Mouse (Mus musculus): ENCODE results near the gene Tshz2.
A peak's percentile ranks its signal among the peaks of the same experiment; 100 is the strongest.

Tshz2 gene

GRCm38 (mm10) chr2:169699862-169700511 is 67.2 kb downstream of the Tshz2 start:
- peak; percentile 48 for DNase-seq (ENCODE audit: low spot score)

- DNase-seq (ENCODE audit: low spot score) = peak; percentile 56
Measured at GRCm38 (mm10) chr2:169702725-169703486, 70.1 kb downstream of the Tshz2 start.

GRCm38 (mm10) chr2:169721793-169722326 is 89.0 kb downstream of the Tshz2 start:
- no peak for DNase-seq (ENCODE audit: low spot score)

- DNase-seq (ENCODE audit: low spot score) = no peak
Measured at GRCm38 (mm10) chr2:169722341-169722740, 89.5 kb downstream of the Tshz2 start.

- no peak for DNase-seq (ENCODE audit: low spot score)
Measured at GRCm38 (mm10) chr2:169723645-169724462, 91.0 kb downstream of the Tshz2 start.

GRCm38 (mm10) chr2:169728651-169729280 is 96.0 kb downstream of the Tshz2 start:
- peak; percentile 60 for DNase-seq (ENCODE audit: low spot score)

- DNase-seq (ENCODE audit: low spot score) = no peak
Measured at GRCm38 (mm10) chr2:169730551-169730996, 97.8 kb downstream of the Tshz2 start.

- DNase-seq (ENCODE audit: low spot score) = no peak
Measured at GRCm38 (mm10) chr2:169734053-169734452, 101.2 kb downstream of the Tshz2 start.

- DNase-seq (ENCODE audit: low spot score) = no peak
Measured at GRCm38 (mm10) chr2:169735475-169736406, 102.9 kb downstream of the Tshz2 start.

- no peak for DNase-seq (ENCODE audit: low spot score)
Measured at GRCm38 (mm10) chr2:169740996-169741395, 108.2 kb downstream of the Tshz2 start.

- no peak for DNase-seq (ENCODE audit: low spot score)
Measured at GRCm38 (mm10) chr2:169742791-169743190, 110.0 kb downstream of the Tshz2 start.

GRCm38 (mm10) chr2:169743294-169743693 is 110.5 kb downstream of the Tshz2 start:
- DNase-seq (ENCODE audit: low spot score) = no peak

- DNase-seq (ENCODE audit: low spot score) = no peak
Measured at GRCm38 (mm10) chr2:169743910-169744309, 111.1 kb downstream of the Tshz2 start.

GRCm38 (mm10) chr2:169747114-169747642 is 114.4 kb downstream of the Tshz2 start:
- DNase-seq (ENCODE audit: low spot score) = no peak

- no peak for DNase-seq (ENCODE audit: low spot score)
Measured at GRCm38 (mm10) chr2:169749331-169749945, 116.6 kb downstream of the Tshz2 start.

- DNase-seq (ENCODE audit: low spot score) = peak; percentile 71
Measured at GRCm38 (mm10) chr2:169750574-169751491, 118.0 kb downstream of the Tshz2 start.

GRCm38 (mm10) chr2:169752126-169752525 is 119.3 kb downstream of the Tshz2 start:
- DNase-seq (ENCODE audit: low spot score) = no peak

GRCm38 (mm10) chr2:169753432-169753831 is 120.6 kb downstream of the Tshz2 start:
- DNase-seq (ENCODE audit: low spot score) = no peak

GRCm38 (mm10) chr2:169755091-169755490 is 122.3 kb downstream of the Tshz2 start:
- DNase-seq (ENCODE audit: low spot score) = no peak
